Mouse (Mus musculus) ovary, postnatal 14 days (tissue): ENCODE data around the gene Uhrf1bp1l.
"Not testable (repeated sequence)": the region's sequence is repeated elsewhere in the genome, so short reads cannot be mapped to it uniquely, and the experiment has no call there.

ENCODE experiments used
- DNase-seq: peaks from one replicate; pipeline ENCODE4 v3.0.0; 2022; ENCODE audit warnings: low spot score

Gene Uhrf1bp1l

DNA sequence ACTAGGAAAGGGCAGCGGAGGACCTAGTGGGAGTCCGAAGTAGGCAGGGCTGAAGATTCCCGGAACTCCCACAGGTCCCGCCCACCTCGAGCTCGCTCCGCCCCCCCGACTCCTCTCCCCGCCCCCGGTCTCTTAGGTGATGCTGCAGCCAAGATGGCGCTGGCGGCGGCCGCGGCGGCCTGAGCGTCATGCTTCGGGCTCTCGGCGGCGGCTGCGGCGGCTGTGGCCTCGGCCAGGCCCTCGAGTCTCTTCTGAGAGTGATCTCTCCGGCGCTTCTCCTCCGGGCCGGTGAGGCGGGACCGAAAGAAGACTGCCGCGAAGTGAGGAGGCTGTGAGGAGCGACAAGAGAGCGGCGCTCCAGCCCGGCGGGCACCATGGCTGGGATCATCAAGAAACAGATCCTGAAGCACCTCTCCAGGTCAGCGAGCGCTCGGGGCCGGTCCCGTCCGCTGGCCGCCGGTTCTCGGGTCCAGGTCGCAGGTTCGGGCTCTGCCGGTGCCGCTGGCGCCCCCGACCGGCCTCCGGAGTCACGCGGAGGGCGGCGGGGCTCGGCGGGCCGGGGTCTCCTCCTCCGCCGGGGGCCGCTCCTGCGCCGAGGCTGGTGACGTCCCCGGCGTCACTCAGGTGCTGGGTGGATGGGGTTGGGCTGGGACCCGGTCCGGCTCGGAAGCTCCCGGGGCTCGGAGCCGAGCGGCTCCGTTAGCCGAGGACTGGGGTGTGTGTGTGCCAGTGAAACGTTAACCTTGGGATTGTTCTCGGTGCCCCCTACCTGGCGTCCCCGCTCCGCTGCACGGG is at the start of gene Uhrf1bp1l:
Gene Uhrf1bp1l, plus strand, starts transcription at position 121 of the 795 bp plus-strand sequence.
- DNase-seq: peak; percentile 85

DNA sequence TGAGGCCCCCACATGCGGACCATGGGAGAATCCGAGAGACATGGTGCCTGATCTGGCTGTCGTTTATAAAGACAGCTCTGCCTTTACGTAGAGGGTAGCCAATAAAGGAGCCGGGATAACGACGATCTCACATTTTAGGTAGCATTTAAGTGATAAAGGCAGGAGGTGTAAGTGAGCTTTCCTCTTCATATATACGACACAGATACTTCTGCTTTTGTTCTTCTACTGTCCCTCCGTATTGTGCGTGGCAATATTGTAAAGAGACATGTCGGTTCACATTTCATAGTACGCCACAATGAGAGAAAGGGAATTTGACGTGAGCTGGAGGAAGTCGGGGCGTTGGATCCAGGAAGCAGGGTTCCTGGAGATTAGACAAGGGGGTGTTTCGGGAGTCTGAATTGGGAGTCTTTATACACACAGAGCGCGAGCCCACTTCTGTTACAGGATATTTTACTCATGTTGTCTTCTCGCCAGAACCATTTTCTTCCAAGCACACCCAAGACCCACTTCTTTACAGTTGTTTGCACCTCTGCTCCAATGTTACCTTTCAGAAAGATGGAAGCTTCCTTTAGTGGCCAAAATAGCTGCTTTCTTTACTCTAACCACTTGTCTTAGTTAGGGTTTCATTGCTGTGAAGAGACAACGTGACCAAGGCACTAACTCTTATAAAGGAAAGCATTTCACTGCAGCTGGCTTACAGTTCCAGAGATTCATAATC is 49.4 kb upstream of the Uhrf1bp1l start:
- DNase-seq: no peak

DNA sequence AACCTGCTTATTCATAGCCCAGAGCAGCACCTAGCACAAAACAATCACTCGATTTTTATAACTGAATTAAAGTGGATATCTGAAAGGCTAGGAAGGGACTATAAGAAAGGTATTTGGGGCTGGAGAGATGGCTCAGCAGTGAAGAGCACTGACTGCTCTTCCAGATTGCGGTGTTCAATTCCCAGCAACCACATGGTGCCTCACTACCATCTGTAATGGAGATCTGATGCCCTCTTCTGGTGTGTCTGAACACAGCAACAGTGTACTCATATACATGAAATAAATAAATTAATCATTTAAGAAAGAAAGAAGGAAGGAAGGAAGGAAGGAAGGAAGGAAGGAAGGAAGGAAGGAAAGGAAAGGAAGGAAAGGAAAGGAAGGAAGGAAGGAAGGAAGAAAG is 48.5 kb upstream of the Uhrf1bp1l start:
- DNase-seq: not testable (repeated sequence)

DNA sequence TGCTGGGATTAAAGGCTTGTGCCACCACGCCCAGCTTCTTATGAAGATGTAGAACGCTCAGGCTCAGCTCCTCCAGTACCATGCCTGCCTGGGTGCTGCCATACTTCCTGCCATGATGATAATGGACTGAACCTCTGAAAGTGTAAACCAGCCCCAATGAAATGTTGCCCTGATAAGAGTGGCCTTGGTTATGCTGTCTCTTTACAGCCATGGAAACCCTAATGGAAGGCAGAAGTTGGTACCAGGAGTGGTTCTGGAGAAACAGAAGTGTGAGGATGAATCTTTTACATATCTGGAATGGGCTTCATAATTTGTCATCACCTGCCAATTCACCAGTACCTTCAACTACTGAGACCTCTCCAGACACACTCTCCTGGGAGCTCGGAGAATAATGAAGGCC is 46.8 kb upstream of the Uhrf1bp1l start:
- DNase-seq: no peak

DNA sequence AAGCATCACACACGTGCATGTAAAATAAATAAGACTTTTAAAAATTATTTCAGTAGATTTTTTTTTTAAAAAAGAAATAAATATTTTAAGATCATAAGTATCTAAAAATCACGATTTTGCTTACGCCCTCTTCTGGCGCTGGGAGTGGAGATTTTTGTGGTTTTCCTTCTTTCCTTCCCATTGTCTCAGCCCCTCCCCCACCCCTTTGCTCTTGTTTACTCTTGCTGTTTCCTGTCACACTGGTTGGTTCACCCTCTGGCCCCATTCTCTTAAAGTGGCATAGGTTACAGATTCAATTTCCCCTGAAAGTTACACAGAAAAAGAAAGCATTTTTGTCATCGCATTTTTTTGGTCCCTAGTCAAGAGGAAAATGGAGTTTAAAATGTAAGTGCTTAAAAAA is 41.7 kb upstream of the Uhrf1bp1l start:
- DNase-seq: no peak

DNA sequence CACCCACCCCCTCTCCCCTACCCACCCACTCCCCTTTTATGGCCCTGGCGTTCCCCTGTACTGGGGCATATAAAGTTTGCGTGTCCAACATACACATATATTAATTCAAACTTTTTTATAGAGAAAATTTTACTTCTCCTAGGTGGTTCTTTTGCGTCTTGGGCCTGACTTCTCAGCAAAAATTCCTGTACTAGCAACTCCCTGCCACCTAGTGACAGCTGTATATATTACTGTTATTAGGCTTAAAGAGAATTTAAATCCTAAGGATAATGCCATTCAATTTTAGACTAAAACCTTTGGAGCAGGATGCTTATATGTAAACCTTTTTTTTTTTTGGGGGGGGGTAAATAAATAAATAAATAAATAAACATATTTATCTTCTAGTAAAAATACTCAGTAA is 37.4 kb upstream of the Uhrf1bp1l start:
- no peak for DNase-seq

DNA sequence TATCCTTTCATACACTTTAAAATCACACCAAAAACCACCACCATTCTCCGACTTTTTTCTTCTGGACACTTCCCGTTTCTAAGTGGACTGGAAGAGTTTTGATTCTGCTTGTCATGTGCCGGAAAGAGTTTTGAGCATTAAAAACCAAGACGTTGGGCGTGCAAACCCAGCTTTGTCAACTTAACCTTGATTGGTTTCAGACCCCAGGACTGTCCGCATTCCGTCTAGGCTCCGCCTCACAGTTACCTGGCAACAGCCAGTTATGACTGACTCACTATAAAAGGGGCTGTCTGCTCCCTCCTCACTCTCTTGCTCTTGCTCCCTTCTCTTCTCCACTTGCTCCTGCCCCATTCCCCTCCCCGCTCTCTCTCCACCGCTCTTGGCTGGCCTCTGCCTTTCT is 36.1 kb upstream of the Uhrf1bp1l start:
- DNase-seq: no peak

DNA sequence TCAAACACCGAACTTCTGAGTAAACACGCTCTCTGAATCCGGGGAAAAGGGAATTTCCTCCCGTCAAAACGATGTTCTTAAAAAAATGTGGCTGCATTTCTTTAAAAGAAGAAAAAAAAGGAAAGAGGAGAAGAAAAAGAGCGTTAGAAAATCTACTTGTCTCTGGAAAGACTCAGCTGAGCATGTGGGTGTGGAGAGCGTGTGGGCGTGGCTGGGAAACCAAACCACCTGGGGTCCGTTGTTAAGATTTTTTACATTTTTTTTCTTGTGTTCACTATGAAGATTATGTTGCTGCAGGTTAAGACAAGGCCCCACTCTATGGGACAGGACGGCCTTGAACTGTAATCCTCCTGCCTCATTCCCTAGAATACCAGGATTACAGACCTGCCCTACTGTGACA is 29.9 kb upstream of the Uhrf1bp1l start:
- DNase-seq: no peak

DNA sequence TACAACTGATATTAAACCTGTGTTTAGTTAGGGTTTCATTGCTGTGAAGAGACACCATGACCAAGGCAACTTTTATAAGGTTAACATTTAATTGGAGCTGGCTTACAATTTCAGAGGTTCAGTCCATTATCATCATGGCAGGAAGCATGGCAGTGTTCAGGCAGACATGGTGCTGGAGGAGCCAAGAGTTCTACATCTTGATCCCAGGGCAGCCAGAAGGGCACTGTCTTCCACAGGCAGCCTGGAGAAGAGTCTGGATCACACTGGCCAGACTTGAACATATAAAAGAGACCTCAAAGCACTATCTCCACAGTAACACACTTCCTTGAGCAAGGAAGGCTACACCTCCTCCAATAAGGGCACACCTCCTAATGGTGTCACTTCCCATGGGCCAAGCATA is 24.5 kb upstream of the Uhrf1bp1l start:
- no peak for DNase-seq

DNA sequence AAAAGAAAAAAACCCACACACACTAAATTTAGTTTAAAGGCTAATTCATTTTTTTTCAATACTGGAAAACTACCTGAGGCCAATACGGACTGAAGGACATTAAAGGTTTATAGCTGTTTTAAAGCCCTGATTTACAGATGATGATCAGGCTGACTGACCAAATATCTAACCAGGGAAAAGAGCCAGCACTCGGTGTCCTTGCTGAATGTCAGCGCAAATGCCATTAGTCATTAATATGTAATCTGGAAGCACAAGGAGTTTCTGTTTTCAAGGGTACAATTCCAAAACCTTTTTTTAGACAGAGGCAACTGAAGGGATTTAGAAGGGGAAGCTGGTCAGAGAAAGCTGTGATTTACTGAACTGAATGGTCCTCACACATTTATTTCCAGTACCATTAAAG is 24.0 kb upstream of the Uhrf1bp1l start:
- DNase-seq: no peak

DNA sequence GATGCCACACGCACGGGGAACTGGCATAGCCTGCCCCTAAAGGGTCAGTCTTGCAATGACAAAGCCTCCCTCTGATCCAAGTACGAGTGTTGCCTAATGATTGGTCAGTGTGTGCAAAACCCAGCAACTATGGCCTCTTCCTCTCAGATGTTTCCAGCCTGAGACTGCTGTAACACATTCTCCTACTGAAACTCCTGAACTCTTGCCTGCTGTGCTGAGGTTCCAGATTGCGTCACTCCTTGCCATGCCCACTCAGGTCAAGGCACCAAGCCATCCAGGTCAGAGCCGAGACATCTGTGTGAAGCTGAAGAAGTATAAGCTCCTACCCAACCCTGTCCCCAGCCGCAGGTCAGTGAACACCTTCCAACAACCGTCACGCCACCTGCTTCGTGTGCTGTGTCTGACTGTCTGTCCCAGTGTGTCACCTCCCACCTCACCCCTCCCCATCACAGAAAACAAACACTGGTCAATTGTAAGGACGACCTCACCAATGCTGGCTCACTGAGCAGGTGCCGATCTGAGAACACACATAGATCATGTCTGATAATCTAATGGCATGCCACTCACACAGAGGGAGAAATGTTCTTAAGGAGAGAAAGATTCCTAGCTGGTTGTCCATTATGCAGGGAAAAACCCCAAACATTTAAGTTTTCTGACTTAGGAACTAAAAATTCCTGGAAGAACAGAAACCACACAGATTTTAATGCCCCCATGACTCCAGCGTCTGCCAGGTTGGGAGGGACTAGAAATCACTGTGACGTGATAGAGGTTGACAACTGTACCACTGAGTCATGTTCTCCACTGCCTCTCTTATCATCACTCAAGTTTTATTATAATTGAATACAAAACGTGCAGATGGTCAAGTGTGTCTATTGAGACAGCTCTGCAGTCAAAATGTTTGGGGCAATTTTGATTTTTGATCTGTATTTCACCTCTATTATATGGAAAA is 22.3 kb upstream of the Uhrf1bp1l start:
- DNase-seq: no peak

DNA sequence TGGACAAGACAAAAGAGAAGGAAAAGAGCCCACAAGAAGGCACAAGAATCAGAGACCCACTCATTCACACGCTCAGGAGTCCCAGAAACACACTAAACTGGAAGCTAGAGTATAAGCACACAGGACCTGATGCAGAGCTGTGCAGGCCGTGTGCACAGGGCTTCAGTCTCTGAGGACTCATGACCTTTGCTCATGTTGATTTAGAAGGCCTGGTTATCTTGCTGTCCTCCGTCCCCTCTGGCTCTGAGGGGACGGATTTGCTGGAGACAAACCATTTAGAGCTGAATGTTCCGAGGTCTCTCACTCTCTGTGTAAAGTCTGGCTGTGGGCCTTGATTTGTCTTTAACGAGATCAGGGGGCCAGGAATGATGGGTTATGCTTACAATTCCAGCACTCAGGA is 14.4 kb upstream of the Uhrf1bp1l start:
- DNase-seq: no peak

DNA sequence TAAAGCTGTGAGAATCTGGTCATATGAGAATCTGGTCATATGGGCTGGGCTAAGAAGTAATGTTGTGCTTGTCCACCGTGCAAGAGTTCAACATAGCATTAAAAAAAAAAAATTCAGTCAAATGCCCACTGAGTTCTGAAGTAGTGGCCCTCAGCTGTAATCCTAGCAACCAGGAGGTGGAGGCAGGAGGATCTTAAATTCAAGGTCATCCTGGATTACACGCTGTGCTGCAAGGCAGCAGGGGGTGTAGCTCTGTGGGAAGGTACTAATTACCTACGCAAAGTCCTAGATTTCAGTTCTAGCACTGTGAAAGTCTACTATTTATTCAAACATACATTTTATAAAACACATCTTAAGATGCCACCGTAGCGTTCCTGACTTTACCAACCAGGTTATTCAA is 13.4 kb upstream of the Uhrf1bp1l start:
- no peak for DNase-seq

DNA sequence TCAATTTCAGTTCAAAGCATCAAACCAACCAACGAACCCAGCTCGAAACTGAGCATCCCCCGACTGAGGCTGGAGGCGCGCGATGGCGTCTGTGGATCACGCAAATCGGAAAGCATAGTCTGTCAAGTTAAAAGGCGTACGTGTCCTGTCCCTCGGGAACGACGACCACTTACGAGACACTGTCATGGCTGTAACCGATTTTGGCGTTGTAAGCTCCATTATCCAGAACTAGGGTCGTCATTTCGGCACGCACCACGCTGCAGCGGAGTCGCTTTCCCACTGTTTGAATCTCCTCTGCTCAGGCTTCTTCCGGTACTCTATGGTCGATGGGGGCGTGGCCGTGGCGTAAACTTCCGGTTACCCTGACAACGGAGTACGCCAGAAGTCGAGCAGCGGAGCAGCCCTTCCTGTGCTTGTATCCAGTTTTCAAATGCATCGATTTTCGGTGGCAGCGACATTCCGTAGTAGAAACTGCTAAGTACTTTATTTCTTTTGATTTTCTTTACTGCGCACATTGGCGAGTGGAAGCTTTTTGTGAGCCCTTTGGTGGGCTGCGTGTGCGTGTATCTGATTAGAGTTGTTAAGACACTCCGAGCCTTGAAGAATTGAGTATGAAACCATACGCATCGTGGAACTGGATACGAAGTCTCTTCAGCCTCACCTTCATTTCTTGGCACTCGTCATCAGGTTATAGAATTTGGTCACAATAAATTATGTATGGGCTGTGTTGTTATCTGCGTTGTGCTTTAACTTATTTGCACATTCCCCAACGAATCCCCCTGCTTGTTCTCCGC is 12.6 kb upstream of the Uhrf1bp1l start, which contains the start of gene Actr6:
Gene Actr6, minus strand, starts transcription at position 295 of the 794 bp plus-strand sequence.
- peak; percentile 89 for DNase-seq

DNA sequence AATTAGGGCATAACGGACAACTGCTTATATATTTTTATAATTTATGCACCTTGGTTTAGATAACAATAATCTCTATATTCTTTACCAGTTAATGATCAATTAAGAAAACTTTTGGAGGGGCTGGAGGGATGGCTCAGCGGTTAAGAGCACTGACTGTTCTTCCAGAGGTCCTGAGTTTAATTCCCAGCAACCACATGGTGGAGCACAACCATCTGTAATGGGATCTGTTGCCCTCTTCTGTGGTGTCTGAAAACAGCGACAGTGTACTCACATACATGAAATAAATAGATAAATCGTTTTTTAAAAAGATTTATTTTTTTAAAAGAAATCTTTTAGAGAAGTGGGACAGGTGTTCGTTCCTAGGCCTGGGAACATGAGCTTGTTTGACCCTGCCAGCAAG is 7.7 kb upstream of the Uhrf1bp1l start:
- DNase-seq: no peak

DNA sequence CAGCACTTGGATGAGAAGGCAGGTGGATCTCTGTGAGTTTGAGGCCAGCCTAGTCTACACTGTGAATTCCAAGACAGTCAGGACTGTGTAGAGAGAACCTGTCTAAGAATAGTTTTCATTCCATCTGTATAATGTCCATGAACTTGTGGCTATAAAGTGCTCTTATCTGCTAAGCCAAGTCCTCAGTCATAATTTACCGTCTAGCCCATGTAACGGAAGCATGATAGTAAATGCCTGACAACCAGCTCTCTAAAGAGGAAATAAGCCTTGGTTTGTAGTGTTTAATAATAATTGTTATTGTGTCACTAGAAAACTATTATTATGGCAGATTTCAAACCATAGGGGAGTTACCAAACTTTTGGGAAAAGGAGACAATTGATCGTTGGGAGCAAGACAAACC is 6.9 kb upstream of the Uhrf1bp1l start:
- DNase-seq: no peak

DNA sequence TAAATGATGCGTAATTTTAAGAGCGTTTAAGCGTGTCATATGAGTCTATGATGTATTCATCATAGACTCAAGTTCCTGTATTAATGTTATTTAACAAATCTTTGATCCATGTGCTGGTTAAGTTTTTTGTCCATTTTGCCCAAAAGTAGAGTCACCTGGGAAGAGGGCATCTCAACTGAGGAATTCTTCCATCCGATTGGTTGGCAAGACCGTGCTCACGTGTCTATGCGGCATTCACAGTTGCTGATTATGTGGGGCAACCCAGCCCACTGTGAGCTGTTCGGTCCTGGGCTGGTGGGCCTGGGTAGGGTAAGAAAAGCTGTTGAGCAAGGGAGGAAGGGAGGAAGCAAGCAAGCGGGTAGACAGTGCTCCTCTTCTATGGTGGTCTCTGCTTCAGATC is 6.4 kb upstream of the Uhrf1bp1l start:
- DNase-seq: no peak

DNA sequence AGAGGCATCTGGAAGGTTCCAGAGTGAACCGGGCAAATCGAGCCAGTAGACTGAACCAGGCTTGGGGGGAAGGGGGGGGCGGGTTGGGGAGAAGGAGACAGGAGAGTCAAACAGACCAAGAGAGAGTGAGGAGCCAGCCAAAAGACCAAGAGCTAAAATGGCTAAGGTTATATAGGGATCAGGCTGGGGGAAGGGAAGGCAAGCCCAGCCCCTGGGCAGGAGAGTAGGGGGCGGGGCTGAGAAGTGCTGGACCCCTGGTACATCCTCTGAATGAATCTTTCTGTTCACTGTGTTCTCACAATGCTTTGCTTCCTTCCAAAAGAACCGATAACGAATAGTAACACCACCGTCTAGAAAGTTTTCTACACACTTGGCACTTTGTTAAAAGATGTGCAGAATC is 5.1 kb upstream of the Uhrf1bp1l start:
- DNase-seq: no peak

DNA sequence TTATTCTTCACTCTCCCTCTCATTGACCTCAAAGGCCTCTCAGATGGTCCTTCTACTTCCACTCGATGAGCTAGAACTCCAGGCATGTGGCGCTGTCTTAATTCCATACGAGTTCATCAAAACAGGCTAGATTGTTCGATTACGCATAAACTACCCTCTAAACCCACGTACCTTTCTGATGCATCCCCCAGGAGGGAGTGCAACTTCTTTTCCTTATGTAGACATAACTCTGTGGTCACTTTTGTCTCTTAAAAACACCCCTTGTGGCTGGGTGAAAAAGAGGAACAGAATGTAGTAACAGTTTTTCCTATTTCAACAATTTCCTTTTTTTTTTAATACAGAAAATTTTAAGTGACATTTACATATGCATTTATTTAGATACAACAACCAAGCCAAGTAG is 3.8 kb upstream of the Uhrf1bp1l start:
- DNase-seq: no peak

DNA sequence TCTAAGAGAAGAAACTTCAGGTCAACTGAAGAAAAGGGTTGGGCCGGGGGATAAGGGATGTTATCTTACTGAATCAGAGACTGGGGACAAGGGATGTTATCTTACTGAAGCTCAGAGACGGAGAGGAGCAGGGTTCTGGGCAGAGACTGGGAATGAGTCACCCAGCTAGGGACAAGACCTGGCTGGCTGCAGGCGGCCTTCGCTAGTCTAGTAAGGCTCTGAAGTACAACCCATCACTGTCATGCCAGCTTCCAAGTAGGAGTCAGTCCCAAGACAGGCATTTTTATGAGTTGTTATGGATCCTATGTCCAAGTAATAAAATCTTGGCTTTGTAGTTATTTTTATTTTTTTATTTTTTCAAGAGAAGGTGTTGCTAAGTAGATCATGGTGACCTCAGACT is 1.5 kb upstream of the Uhrf1bp1l start:
- DNase-seq: no peak

DNA sequence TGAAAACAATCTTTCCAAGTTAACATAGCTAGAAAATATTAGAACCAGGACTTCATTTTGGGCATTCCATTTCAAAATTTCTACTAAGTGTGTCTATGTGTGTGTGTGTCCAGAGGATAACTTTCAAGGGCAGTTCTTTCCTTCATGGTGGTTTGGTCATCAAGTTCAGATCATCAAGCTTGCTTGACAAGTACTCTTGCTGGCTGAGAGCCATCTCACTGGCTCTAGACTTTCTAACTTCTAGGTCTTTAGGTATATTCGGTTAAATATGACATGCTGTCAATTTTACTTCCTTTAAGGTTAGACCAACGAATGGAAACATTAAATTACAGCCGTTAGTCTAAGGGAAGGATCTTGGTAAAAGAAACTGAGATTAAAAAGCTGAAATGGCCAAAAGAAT is 450 bp upstream of the Uhrf1bp1l start:
- DNase-seq: no peak

DNA sequence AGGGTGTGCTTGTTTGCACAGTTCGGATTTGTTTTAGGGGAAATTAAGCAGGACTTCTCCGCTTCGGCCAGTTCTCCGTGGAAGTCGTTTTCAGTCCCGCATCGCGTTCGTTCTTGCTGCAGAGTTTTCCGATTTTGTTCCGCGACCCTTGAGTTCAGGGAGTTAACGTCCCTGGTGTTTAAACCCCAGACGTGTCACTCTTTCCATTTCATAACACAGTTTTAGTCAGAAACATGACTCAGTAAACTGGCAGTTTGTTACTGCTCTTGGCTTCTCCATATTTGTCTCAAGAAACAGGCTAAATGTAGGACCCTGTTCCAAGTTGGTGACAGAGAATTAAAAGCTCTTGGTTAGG is 852 bp downstream of the Uhrf1bp1l start:
- DNase-seq: no peak
